Mouse (Mus musculus): ENCODE results near the gene Grin2d. TPM values are rescaled to one million over a fixed set of nuclear protein-coding genes. Genes with fewer than 3 reads are reported as not detected.

The Grin2d gene
- polyA plus RNA-seq, 1 experiment from 2014 or later: 0.66 TPM

GRCm38 (mm10) chr7:45819843-45820242, 58.3 kb downstream of the Grin2d start:
- H3K27ac ChIP-seq (ENCODE audit: low read depth, low read length): no peak overlapping the region
- no peak overlapping the region for H3K9ac ChIP-seq (ENCODE audit: low read depth, low read length)
- peak overlapping the region; percentile 24; the same call in 1 of the 2 replicates for H3K4me2 ChIP-seq (replicated peaks; ENCODE audit: low read depth)
- no peaks in the 10 kb centered on the region for H3K9me3 ChIP-seq (ENCODE audit: control insufficient read depth)
- WGBS: 26% methylated on average over 25 of the region's 25 CpGs
- no peak for TF ChIP-seq CTCF (IDR thresholded peaks at IDR 0.05; ENCODE audit: low read depth)
- H3K27me3 ChIP-seq (replicated peaks; ENCODE audit: control insufficient read depth, insufficient read depth, low read length): no peaks in the 10 kb centered on the region
- ATAC-seq: no peak
- H3K4me3 ChIP-seq (ENCODE audit: low read depth, low read length): no peak overlapping the region
- peaks cover under 1% of the 10 kb centered on the region; the same call in 1 of the 2 replicates for H3K36me3 ChIP-seq (ENCODE audit: control insufficient read depth, insufficient read depth)
- H3K4me1 ChIP-seq (replicated peaks; ENCODE audit: control insufficient read depth, insufficient read depth, low read length): no peaks in the 10 kb centered on the region

- Histone ChIP-seq H3K9me3 (ENCODE audit: control insufficient read depth) (no peaks in the 10 kb centered on the region), H3K36me3 (ENCODE audit: control insufficient read depth, insufficient read depth) (peaks cover 16% of the 10 kb centered on the region), H3K9ac (ENCODE audit: low read depth, low read length) (no peak overlapping the region), H3K4me3 (ENCODE audit: low read depth, low read length) (no peak overlapping the region), H3K27me3 (replicated peaks; ENCODE audit: control insufficient read depth, insufficient read depth, low read length) (no peaks in the 10 kb centered on the region), H3K4me1 (replicated peaks; ENCODE audit: control insufficient read depth, insufficient read depth, low read length) (peaks cover 7% of the 10 kb centered on the region; the same call in 1 of the 2 replicates), H3K27ac (ENCODE audit: low read depth, low read length) (no peak overlapping the region), H3K4me2 (replicated peaks; ENCODE audit: low read depth) (no peak overlapping the region)
- no peak for TF ChIP-seq CTCF (IDR thresholded peaks at IDR 0.05; ENCODE audit: low read depth)
- ATAC-seq: no peak
- WGBS: 67% methylated on average over 2 of the region's 2 CpGs
Measured at GRCm38 (mm10) chr7:45815984-45816351, 62.2 kb downstream of the Grin2d start.

GRCm38 (mm10) chr7:45815323-45815983, 62.7 kb downstream of the Grin2d start:
- H3K9ac ChIP-seq (ENCODE audit: low read depth, low read length): no peak overlapping the region
- no peak for ATAC-seq
- H3K27me3 ChIP-seq (replicated peaks; ENCODE audit: control insufficient read depth, insufficient read depth, low read length): no peaks in the 10 kb centered on the region
- TF ChIP-seq CTCF (IDR thresholded peaks at IDR 0.05; ENCODE audit: low read depth): no peak
- H3K4me3 ChIP-seq (ENCODE audit: low read depth, low read length): no peak overlapping the region
- peaks cover 7% of the 10 kb centered on the region; the same call in 1 of the 2 replicates for H3K4me1 ChIP-seq (replicated peaks; ENCODE audit: control insufficient read depth, insufficient read depth, low read length)
- no peak overlapping the region for H3K4me2 ChIP-seq (replicated peaks; ENCODE audit: low read depth)
- WGBS: 76% methylated on average over 10 of the region's 10 CpGs
- H3K9me3 ChIP-seq (ENCODE audit: control insufficient read depth): no peaks in the 10 kb centered on the region
- no peak overlapping the region for H3K27ac ChIP-seq (ENCODE audit: low read depth, low read length)
- H3K36me3 ChIP-seq (ENCODE audit: control insufficient read depth, insufficient read depth): peaks cover 21% of the 10 kb centered on the region

GRCm38 (mm10) chr7:45814841-45815240, 63.3 kb downstream of the Grin2d start:
- 2% methylated on average over 5 of the region's 5 CpGs for WGBS
- H3K4me3 ChIP-seq (ENCODE audit: low read depth, low read length): no peak overlapping the region
- ATAC-seq: no peak
- no peaks in the 10 kb centered on the region for H3K27me3 ChIP-seq (replicated peaks; ENCODE audit: control insufficient read depth, insufficient read depth, low read length)
- H3K4me1 ChIP-seq (replicated peaks; ENCODE audit: control insufficient read depth, insufficient read depth, low read length): peaks cover 7% of the 10 kb centered on the region; the same call in 1 of the 2 replicates
- H3K9me3 ChIP-seq (ENCODE audit: control insufficient read depth): no peaks in the 10 kb centered on the region
- H3K9ac ChIP-seq (ENCODE audit: low read depth, low read length): no peak overlapping the region
- H3K36me3 ChIP-seq (ENCODE audit: control insufficient read depth, insufficient read depth): peaks cover 27% of the 10 kb centered on the region
- H3K4me2 ChIP-seq (replicated peaks; ENCODE audit: low read depth): peak overlapping the region; percentile 58
- no peak overlapping the region for H3K27ac ChIP-seq (ENCODE audit: low read depth, low read length)
- no peak for TF ChIP-seq CTCF (IDR thresholded peaks at IDR 0.05; ENCODE audit: low read depth)

GRCm38 (mm10) chr7:45813787-45814779, 64.1 kb downstream of the Grin2d start, which contains the start of gene Cyth2:
Cyth2 (minus strand) TSS chr7:45814581.
- under 1% methylated on average over 73 of the region's 92 CpGs for WGBS
- TF ChIP-seq CTCF (IDR thresholded peaks at IDR 0.05; ENCODE audit: low read depth): no peak
- Histone ChIP-seq H3K4me2 (replicated peaks; ENCODE audit: low read depth) (peak within 1 kb of the TSS; percentile 84), H3K36me3 (ENCODE audit: control insufficient read depth, insufficient read depth) (peaks cover 35% of the 10 kb centered on the region), H3K4me1 (replicated peaks; ENCODE audit: control insufficient read depth, insufficient read depth, low read length) (peaks cover 7% of the 10 kb centered on the region; the same call in 1 of the 2 replicates), H3K9me3 (ENCODE audit: control insufficient read depth) (no peaks in the 10 kb centered on the region), H3K9ac (ENCODE audit: low read depth, low read length) (peak within 1 kb of the TSS; percentile 99), H3K27ac (ENCODE audit: low read depth, low read length) (peak within 1 kb of the TSS; percentile 98), H3K4me3 (ENCODE audit: low read depth, low read length) (peak within 1 kb of the TSS; percentile 100), H3K27me3 (replicated peaks; ENCODE audit: control insufficient read depth, insufficient read depth, low read length) (no peaks in the 10 kb centered on the region)
- ATAC-seq: peak; percentile 99

- peaks cover 47% of the 10 kb centered on the region for H3K36me3 ChIP-seq (ENCODE audit: control insufficient read depth, insufficient read depth)
- H3K27ac ChIP-seq (ENCODE audit: low read depth, low read length): no peak overlapping the region
- WGBS: 85% methylated on average over 8 of the region's 8 CpGs
- H3K4me3 ChIP-seq (ENCODE audit: low read depth, low read length): peak overlapping the region; percentile 100
- peak overlapping the region; percentile 99; the same call in 1 of the 2 replicates for H3K9ac ChIP-seq (ENCODE audit: low read depth, low read length)
- peaks cover 7% of the 10 kb centered on the region; the same call in 1 of the 2 replicates for H3K4me1 ChIP-seq (replicated peaks; ENCODE audit: control insufficient read depth, insufficient read depth, low read length)
- no peak for TF ChIP-seq CTCF (IDR thresholded peaks at IDR 0.05; ENCODE audit: low read depth)
- ATAC-seq: no peak
- H3K9me3 ChIP-seq (ENCODE audit: control insufficient read depth): no peaks in the 10 kb centered on the region
- H3K27me3 ChIP-seq (replicated peaks; ENCODE audit: control insufficient read depth, insufficient read depth, low read length): no peaks in the 10 kb centered on the region
- H3K4me2 ChIP-seq (replicated peaks; ENCODE audit: low read depth): peak overlapping the region; percentile 84
Measured at GRCm38 (mm10) chr7:45812921-45813320, 65.3 kb downstream of the Grin2d start.
